Mouse (Mus musculus) liver, embryonic 11.5 days (tissue): ENCODE results near the gene Siah3. TPM values are rescaled to one million over a fixed set of nuclear protein-coding genes. Genes with fewer than 3 reads are reported as not detected.

Experiments used
- ATAC-seq: fragments of 200-750 bp; cut with Nextera tagmentation; replicated peaks from 2 replicates; pipeline ENCODE4 v1.8.0; 2017; ENCODE audit warnings: moderate number of reproducible peaks, mild to moderate bottlenecking, moderate TSS enrichment, moderate library complexity; ENCODE audit not compliant: low FRiP score
- DNase-seq: peaks from one replicate; pipeline ENCODE4 v3.0.0-alpha.2; 2017; ENCODE audit warnings: low spot score
- H3K27ac ChIP-seq: fragments of 300-500 bp; sonication (generic); 2 replicates; pipeline ENCODE4 v1.5.1; 2014; ENCODE audit warnings: mild to moderate bottlenecking, low read depth, low read length, control low read depth
- H3K27me3 ChIP-seq: fragments of 300-500 bp; sonication (generic); replicated peaks from 2 replicates; pipeline ENCODE4 v1.6.1; 2014; ENCODE audit warnings: low read length, mixed read lengths; ENCODE audit not compliant: control insufficient read depth, insufficient read depth
- H3K36me3 ChIP-seq: fragments of 300-500 bp; sonication (generic); 2 replicates; pipeline ENCODE4 v1.6.1; 2014; ENCODE audit warnings: mild to moderate bottlenecking, low read length, moderate library complexity, mixed read lengths; ENCODE audit not compliant: control insufficient read depth, insufficient read depth
- H3K4me1 ChIP-seq: fragments of 300-500 bp; sonication (generic); replicated peaks from 2 replicates; pipeline ENCODE4 v1.6.1; 2014; ENCODE audit warnings: low read length, mixed read lengths; ENCODE audit not compliant: control insufficient read depth, insufficient read depth
- H3K4me2 ChIP-seq: fragments of 300-500 bp; sonication (generic); 2 replicates; pipeline ENCODE4 v1.6.1; 2014; ENCODE audit warnings: mild to moderate bottlenecking, control low read depth, moderate library complexity
- H3K4me3 ChIP-seq: fragments of 300-500 bp; sonication (generic); 2 replicates; pipeline ENCODE4 v1.5.1; 2014; ENCODE audit warnings: low read depth, low read length, control low read depth
- H3K9ac ChIP-seq: fragments of 300-500 bp; sonication (generic); 2 replicates; pipeline ENCODE4 v1.6.1; 2014; ENCODE audit warnings: low read depth, low read length, control low read depth
- H3K9me3 ChIP-seq: fragments of 300-500 bp; sonication (generic); 2 replicates; pipeline ENCODE4 v1.6.1; 2016; ENCODE audit warnings: low read length, inconsistent platforms, mixed read lengths; ENCODE audit not compliant: control insufficient read depth
- WGBS: fragments of 180-500 bp; shearing (Covaris S2); extraction: QIAGEN DNeasy Blood & Tissue Kit; methylation state at CpG from one replicate; pipeline ENCODE4 v1.1.7; 2014; 5-methylcytosine and 5-hydroxymethylcytosine counted together
- polyA plus RNA-seq: library from polyadenylated mRNA; unstranded; fragments of >200 nt; fragmentation: Nextera tagmentation; extraction: Ambion mirVana; gene quantifications from 2 replicates; pipeline ENCODE4 v1.2.1, GENCODE M21; 2014

Gene Siah3
- 0.14 and 0.19 TPM in 2 replicates for polyA plus RNA-seq

GRCm38 (mm10) chr14:75455743-75456421 is at the start of gene Siah3:
Gene Siah3, plus strand, starts transcription at chr14:75455982.
- no peaks in the 10 kb centered on the region for H3K36me3 ChIP-seq
- H3K4me2 ChIP-seq, result peak within 1 kb of the TSS; percentile 47
- WGBS, result 23% methylated on average over 18 of the region's 18 CpGs
- H3K4me3 ChIP-seq, result peak within 1 kb of the TSS; percentile 28
- H3K9ac ChIP-seq, result no peak within 1 kb of the TSS
- H3K4me1 ChIP-seq, result no peaks in the 10 kb centered on the region; the same call in none of the 2 replicates
- DNase-seq (no peak), ATAC-seq (no peak)
- no peak within 1 kb of the TSS for H3K27ac ChIP-seq
- no peaks in the 10 kb centered on the region for H3K9me3 ChIP-seq
- peaks cover 19% of the 10 kb centered on the region for H3K27me3 ChIP-seq

- Histone ChIP-seq H3K4me2 (no peak overlapping the region), H3K9ac (no peak overlapping the region), H3K27me3 (no peaks in the 10 kb centered on the region), H3K27ac (no peak overlapping the region), H3K4me3 (no peak overlapping the region), H3K9me3 (no peaks in the 10 kb centered on the region), H3K36me3 (no peaks in the 10 kb centered on the region), H3K4me1 (no peaks in the 10 kb centered on the region)
- ATAC-seq, result no peak
- DNase-seq, result no peak
- 73% methylated on average over 3 of the region's 3 CpGs for WGBS
Observed at GRCm38 (mm10) chr14:75409772-75410171, 46.0 kb upstream of the Siah3 start.

GRCm38 (mm10) chr14:75410392-75410791 is 45.4 kb upstream of the Siah3 start:
- Histone ChIP-seq H3K27me3 (no peaks in the 10 kb centered on the region), H3K9me3 (no peaks in the 10 kb centered on the region), H3K9ac (no peak overlapping the region), H3K4me3 (no peak overlapping the region), H3K36me3 (no peaks in the 10 kb centered on the region), H3K27ac (no peak overlapping the region), H3K4me1 (no peaks in the 10 kb centered on the region), H3K4me2 (no peak overlapping the region)
- ATAC-seq, result no peak
- WGBS, result 86% methylated on average over 4 of the region's 4 CpGs
- DNase-seq, result no peak

- H3K4me1 ChIP-seq, result no peaks in the 10 kb centered on the region
- ATAC-seq, result no peak
- no peaks in the 10 kb centered on the region for H3K36me3 ChIP-seq
- H3K4me3 ChIP-seq, result no peak overlapping the region
- H3K9ac ChIP-seq, result no peak overlapping the region
- H3K4me2 ChIP-seq, result no peak overlapping the region
- WGBS, result 74% methylated on average over 3 of the region's 3 CpGs
- DNase-seq, result no peak
- H3K27me3 ChIP-seq, result no peaks in the 10 kb centered on the region
- no peak overlapping the region for H3K27ac ChIP-seq
- H3K9me3 ChIP-seq, result no peaks in the 10 kb centered on the region
Observed at GRCm38 (mm10) chr14:75418721-75419120, 37.1 kb upstream of the Siah3 start.

- Histone ChIP-seq H3K36me3 (no peaks in the 10 kb centered on the region), H3K4me3 (no peak overlapping the region), H3K9me3 (no peaks in the 10 kb centered on the region), H3K27ac (no peak overlapping the region), H3K9ac (no peak overlapping the region), H3K27me3 (no peaks in the 10 kb centered on the region), H3K4me2 (no peak overlapping the region), H3K4me1 (no peaks in the 10 kb centered on the region)
- DNase-seq (no peak), ATAC-seq (no peak)
- WGBS, result 84% methylated on average over 7 of the region's 7 CpGs
Observed at GRCm38 (mm10) chr14:75419876-75420275, 35.9 kb upstream of the Siah3 start.

GRCm38 (mm10) chr14:75420811-75421210 is 35.0 kb upstream of the Siah3 start:
- Histone ChIP-seq H3K4me3 (no peak overlapping the region), H3K27ac (no peak overlapping the region), H3K4me1 (no peaks in the 10 kb centered on the region), H3K27me3 (no peaks in the 10 kb centered on the region), H3K4me2 (no peak overlapping the region), H3K9me3 (no peaks in the 10 kb centered on the region), H3K36me3 (no peaks in the 10 kb centered on the region), H3K9ac (no peak overlapping the region)
- ATAC-seq (no peak), DNase-seq (no peak)
- 59% methylated on average over 6 of the region's 6 CpGs for WGBS

- H3K36me3 ChIP-seq, result no peaks in the 10 kb centered on the region
- H3K9ac ChIP-seq, result no peak overlapping the region
- H3K4me3 ChIP-seq, result no peak overlapping the region
- no peak overlapping the region for H3K4me2 ChIP-seq
- WGBS, result 94% methylated on average over 7 of the region's 8 CpGs
- no peak for ATAC-seq
- H3K9me3 ChIP-seq, result no peaks in the 10 kb centered on the region
- no peaks in the 10 kb centered on the region for H3K4me1 ChIP-seq
- H3K27ac ChIP-seq, result no peak overlapping the region
- DNase-seq, result no peak
- H3K27me3 ChIP-seq, result no peaks in the 10 kb centered on the region
Observed at GRCm38 (mm10) chr14:75431173-75431786, 24.5 kb upstream of the Siah3 start.

- Histone ChIP-seq H3K27ac (no peak overlapping the region), H3K9me3 (no peaks in the 10 kb centered on the region), H3K9ac (no peak overlapping the region), H3K4me3 (no peak overlapping the region), H3K27me3 (no peaks in the 10 kb centered on the region), H3K4me2 (no peak overlapping the region), H3K36me3 (no peaks in the 10 kb centered on the region), H3K4me1 (no peaks in the 10 kb centered on the region)
- no peak for DNase-seq
- no peak for ATAC-seq
- 80% methylated on average over 10 of the region's 10 CpGs for WGBS
Observed at GRCm38 (mm10) chr14:75432850-75433249, 22.9 kb upstream of the Siah3 start.

GRCm38 (mm10) chr14:75434576-75434975 is 21.2 kb upstream of the Siah3 start:
- Histone ChIP-seq H3K9ac (no peak overlapping the region), H3K4me2 (no peak overlapping the region), H3K4me1 (no peaks in the 10 kb centered on the region), H3K4me3 (no peak overlapping the region), H3K9me3 (no peaks in the 10 kb centered on the region), H3K27ac (no peak overlapping the region), H3K36me3 (no peaks in the 10 kb centered on the region), H3K27me3 (no peaks in the 10 kb centered on the region)
- no peak for DNase-seq
- WGBS, result 80% methylated on average over 10 of the region's 10 CpGs
- no peak for ATAC-seq
